Mouse (Mus musculus) midbrain, embryonic 16.5 days (tissue): ENCODE measurements around the gene Pim3. TPM values are rescaled to one million over a fixed set of nuclear protein-coding genes. Genes with fewer than 3 reads are reported as not detected.
A peak's percentile ranks its signal among the peaks of the same experiment; 100 is the strongest.

Experiments used
- ATAC-seq: fragments of 200-750 bp; cut with Nextera tagmentation; 2 replicates; pipeline ENCODE4 v1.8.0; 2017; ENCODE audit warnings: moderate TSS enrichment
- H3K27ac ChIP-seq: fragments of 300-500 bp; sonication (generic); 2 replicates; pipeline ENCODE4 v1.5.1; 2014; ENCODE audit warnings: mild to moderate bottlenecking, low read length, mixed read lengths
- H3K27me3 ChIP-seq: fragments of 300-500 bp; sonication (generic); 2 replicates; pipeline ENCODE4 v1.6.1; 2014; ENCODE audit warnings: low read depth, low read length, mixed read lengths; ENCODE audit not compliant: control insufficient read depth, insufficient read depth
- H3K36me3 ChIP-seq: fragments of 300-500 bp; sonication (generic); 2 replicates; pipeline ENCODE4 v1.6.1; 2014; ENCODE audit warnings: mild to moderate bottlenecking, low read length, moderate library complexity, mixed read lengths; ENCODE audit not compliant: control insufficient read depth, insufficient read depth
- H3K4me1 ChIP-seq: fragments of 300-500 bp; sonication (generic); 2 replicates; pipeline ENCODE4 v1.6.1; 2014; ENCODE audit warnings: mild to moderate bottlenecking, low read length, mixed read lengths; ENCODE audit not compliant: control insufficient read depth, insufficient read depth
- H3K4me2 ChIP-seq: fragments of 300-500 bp; sonication (generic); 2 replicates; pipeline ENCODE4 v1.6.1; 2014; ENCODE audit warnings: mild to moderate bottlenecking, low read length, mixed read lengths
- H3K4me3 ChIP-seq: fragments of 300-500 bp; sonication (generic); 2 replicates; pipeline ENCODE4 v1.5.1; 2014; ENCODE audit warnings: low read depth, mild to moderate bottlenecking, low read length, moderate library complexity, mixed read lengths
- H3K9ac ChIP-seq: fragments of 300-500 bp; sonication (generic); 2 replicates; pipeline ENCODE4 v1.6.1; 2014; ENCODE audit warnings: low read depth, low read length, mixed read lengths
- H3K9me3 ChIP-seq: fragments of 300-500 bp; sonication (generic); replicated peaks from 2 replicates; pipeline ENCODE4 v1.6.1; 2014; ENCODE audit warnings: mild to moderate bottlenecking, low read length, mixed read lengths; ENCODE audit not compliant: control insufficient read depth, poor library complexity, severe bottlenecking
- WGBS: fragments of 180-500 bp; shearing (Covaris S2); extraction: QIAGEN DNeasy Blood & Tissue Kit; methylation state at CpG from one replicate; pipeline ENCODE4 v1.1.7; 2014; 5-methylcytosine and 5-hydroxymethylcytosine counted together
- polyA plus RNA-seq: library from polyadenylated mRNA; unstranded; fragments of >200 nt; fragmentation: Nextera tagmentation; extraction: Ambion mirVana; gene quantifications from 2 replicates; pipeline ENCODE4 v1.2.1, GENCODE M21; 2015

The Pim3 gene
- polyA plus RNA-seq, 1 experiment from 2014 or later, result 67.5 TPM

- Histone ChIP-seq H3K27ac (no peak overlapping the region), H3K4me3 (no peak overlapping the region), H3K36me3 (no peaks in the 10 kb centered on the region), H3K27me3 (no peaks in the 10 kb centered on the region), H3K9ac (no peak overlapping the region), H3K4me1 (peaks cover 15% of the 10 kb centered on the region; the same call in 1 of the 2 replicates), H3K4me2 (no peak overlapping the region), H3K9me3 (no peaks in the 10 kb centered on the region)
- ATAC-seq, result no peak
- WGBS, result 78% methylated on average over 3 of the region's 3 CpGs
These were observed 19.7 kb upstream of the Pim3 start for GRCm38 (mm10) chr15:88842300-88842673.

- Histone ChIP-seq H3K4me2 (no peak overlapping the region), H3K9me3 (no peaks in the 10 kb centered on the region), H3K9ac (no peak overlapping the region), H3K27me3 (no peaks in the 10 kb centered on the region), H3K27ac (no peak overlapping the region), H3K4me1 (peaks cover 9% of the 10 kb centered on the region; the same call in 1 of the 2 replicates), H3K4me3 (no peak overlapping the region), H3K36me3 (no peaks in the 10 kb centered on the region)
- ATAC-seq, result no peak
- 47% methylated on average over 8 of the region's 8 CpGs for WGBS
These were observed 18.4 kb upstream of the Pim3 start for GRCm38 (mm10) chr15:88843486-88844097.

GRCm38 (mm10) chr15:88844966-88845365, 17.0 kb upstream of the Pim3 start:
- Histone ChIP-seq H3K9me3 (no peaks in the 10 kb centered on the region), H3K27ac (no peak overlapping the region), H3K9ac (no peak overlapping the region), H3K4me1 (peaks cover under 1% of the 10 kb centered on the region; the same call in 1 of the 2 replicates), H3K27me3 (no peaks in the 10 kb centered on the region), H3K4me3 (no peak overlapping the region), H3K4me2 (no peak overlapping the region), H3K36me3 (no peaks in the 10 kb centered on the region)
- ATAC-seq, result no peak
- 93% methylated on average over 7 of the region's 7 CpGs for WGBS

GRCm38 (mm10) chr15:88848661-88849060, 13.3 kb upstream of the Pim3 start:
- Histone ChIP-seq H3K27ac (no peak overlapping the region), H3K9me3 (no peaks in the 10 kb centered on the region), H3K9ac (no peak overlapping the region), H3K4me2 (no peak overlapping the region), H3K4me1 (no peaks in the 10 kb centered on the region), H3K36me3 (no peaks in the 10 kb centered on the region), H3K27me3 (no peaks in the 10 kb centered on the region), H3K4me3 (no peak overlapping the region)
- 93% methylated on average over 1 of the region's 1 CpGs for WGBS
- no peak for ATAC-seq

- WGBS, result 82% methylated on average over 2 of the region's 2 CpGs
- H3K4me1 ChIP-seq, result no peaks in the 10 kb centered on the region
- no peak overlapping the region for H3K27ac ChIP-seq
- no peaks in the 10 kb centered on the region for H3K27me3 ChIP-seq
- no peak overlapping the region for H3K9ac ChIP-seq
- ATAC-seq, result no peak
- no peaks in the 10 kb centered on the region for H3K9me3 ChIP-seq
- no peak overlapping the region for H3K4me2 ChIP-seq
- no peak overlapping the region for H3K4me3 ChIP-seq
- no peaks in the 10 kb centered on the region for H3K36me3 ChIP-seq
These were observed 12.4 kb upstream of the Pim3 start for GRCm38 (mm10) chr15:88849621-88850020.

GRCm38 (mm10) chr15:88850146-88850826, 11.7 kb upstream of the Pim3 start:
- no peak overlapping the region for H3K4me3 ChIP-seq
- H3K27ac ChIP-seq, result no peak overlapping the region
- 50% methylated on average over 10 of the region's 10 CpGs for WGBS
- H3K9me3 ChIP-seq, result no peaks in the 10 kb centered on the region
- no peak overlapping the region for H3K4me2 ChIP-seq
- H3K4me1 ChIP-seq, result no peaks in the 10 kb centered on the region
- H3K36me3 ChIP-seq, result no peaks in the 10 kb centered on the region
- H3K9ac ChIP-seq, result no peak overlapping the region
- peak; percentile 67; the same call in 1 of the 2 replicates for ATAC-seq
- no peaks in the 10 kb centered on the region for H3K27me3 ChIP-seq

GRCm38 (mm10) chr15:88851076-88851475, 10.9 kb upstream of the Pim3 start:
- H3K9me3 ChIP-seq, result no peaks in the 10 kb centered on the region
- H3K9ac ChIP-seq, result no peak overlapping the region
- no peak for ATAC-seq
- no peaks in the 10 kb centered on the region for H3K27me3 ChIP-seq
- no peak overlapping the region for H3K4me3 ChIP-seq
- H3K27ac ChIP-seq, result no peak overlapping the region
- no peaks in the 10 kb centered on the region for H3K36me3 ChIP-seq
- H3K4me2 ChIP-seq, result no peak overlapping the region
- 54% methylated on average over 3 of the region's 3 CpGs for WGBS
- no peaks in the 10 kb centered on the region for H3K4me1 ChIP-seq

GRCm38 (mm10) chr15:88851507-88852149, 10.4 kb upstream of the Pim3 start:
- H3K27ac ChIP-seq, result no peak overlapping the region
- no peaks in the 10 kb centered on the region for H3K36me3 ChIP-seq
- H3K4me3 ChIP-seq, result no peak overlapping the region
- ATAC-seq, result no peak
- H3K9me3 ChIP-seq, result no peaks in the 10 kb centered on the region
- WGBS, result 87% methylated on average over 10 of the region's 10 CpGs
- H3K4me2 ChIP-seq, result no peak overlapping the region
- H3K27me3 ChIP-seq, result no peaks in the 10 kb centered on the region
- H3K4me1 ChIP-seq, result no peaks in the 10 kb centered on the region
- no peak overlapping the region for H3K9ac ChIP-seq

- Histone ChIP-seq H3K4me2 (no peak overlapping the region), H3K36me3 (no peaks in the 10 kb centered on the region), H3K9me3 (no peaks in the 10 kb centered on the region), H3K4me1 (no peaks in the 10 kb centered on the region), H3K27me3 (no peaks in the 10 kb centered on the region), H3K9ac (no peak overlapping the region), H3K27ac (no peak overlapping the region), H3K4me3 (no peak overlapping the region)
- 88% methylated on average over 9 of the region's 9 CpGs for WGBS
- no peak for ATAC-seq
These were observed 8.9 kb upstream of the Pim3 start for GRCm38 (mm10) chr15:88853106-88853505.
